Mouse (Mus musculus) activated CD4-positive, CD25-positive, alpha-beta regulatory T cell, adult 4 months (primary cell): ENCODE measurements at regions not wholly inside any gene's neighbourhood (a gene's known extent, or its start where the extent isn't known, plus 50 kb on each side); places are given as distances from the start of the nearest gene placed in this dataset.
"Not testable (repeated sequence)": the region's sequence is repeated elsewhere in the genome, so short reads cannot be mapped to it uniquely, and the experiment has no call there.

Experiments used
- ATAC-seq: one replicate; pipeline ENCODE4 v1.8.0; 2017

DNA sequence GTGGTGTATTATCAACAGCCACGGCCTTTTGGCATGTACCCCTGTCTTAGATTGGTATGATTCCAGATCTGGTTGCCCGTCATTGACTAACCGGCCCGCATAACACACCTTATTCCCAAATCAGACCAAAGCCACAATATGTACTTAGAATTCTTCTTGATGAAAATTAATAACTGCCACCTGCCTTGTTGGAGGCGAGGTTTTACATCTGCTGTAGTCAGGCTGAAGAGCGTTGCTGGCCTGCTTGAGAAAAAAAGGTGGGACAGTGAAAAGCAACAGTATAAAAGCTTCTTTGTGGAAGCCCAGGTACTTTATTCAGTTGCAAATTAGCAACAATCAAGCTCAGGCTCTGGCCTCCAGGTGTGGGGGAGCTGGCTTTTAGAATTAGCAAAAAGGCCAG is 223.6 kb upstream of the Car8 start:
- not testable (repeated sequence) for ATAC-seq

DNA sequence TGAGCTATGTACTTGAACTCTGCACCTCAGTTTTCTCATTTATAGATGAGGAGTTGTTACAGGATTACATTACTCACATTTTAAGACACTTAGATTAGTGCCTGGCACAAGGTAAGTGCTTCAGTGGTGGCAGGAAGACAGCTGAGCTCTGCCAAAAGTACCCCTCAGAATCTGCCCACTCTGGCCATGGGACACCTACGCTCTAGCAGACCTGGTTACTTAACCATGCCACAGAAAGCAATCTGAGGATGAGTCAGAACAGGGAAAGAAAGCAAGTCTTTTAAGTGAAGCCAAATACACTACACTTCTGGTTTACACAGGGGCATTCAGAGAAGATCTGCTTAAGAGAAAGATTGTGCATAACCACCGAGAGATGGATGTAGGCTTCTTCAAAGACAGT is 215.5 kb upstream of the Car8 start:
- no peak for ATAC-seq

DNA sequence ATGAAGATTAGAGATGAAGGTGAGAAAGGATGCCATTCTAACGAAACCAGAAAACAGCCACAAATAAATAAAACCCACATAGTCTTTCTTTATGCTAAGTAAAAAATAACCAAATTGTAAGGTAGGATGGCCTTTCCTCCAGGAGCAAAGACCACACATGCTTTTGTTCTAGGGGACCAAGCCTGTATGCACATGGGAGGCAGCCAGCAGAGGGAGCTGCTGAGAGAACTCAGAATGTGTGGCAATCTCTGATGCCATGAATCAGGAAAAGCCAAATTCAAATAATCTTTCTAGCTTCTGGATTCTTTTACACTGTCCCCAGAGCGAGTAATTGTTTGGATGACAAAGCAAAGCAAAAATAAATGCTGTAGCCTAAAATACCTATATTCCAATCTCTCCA is 193.6 kb upstream of the Car8 start:
- ATAC-seq = no peak

DNA sequence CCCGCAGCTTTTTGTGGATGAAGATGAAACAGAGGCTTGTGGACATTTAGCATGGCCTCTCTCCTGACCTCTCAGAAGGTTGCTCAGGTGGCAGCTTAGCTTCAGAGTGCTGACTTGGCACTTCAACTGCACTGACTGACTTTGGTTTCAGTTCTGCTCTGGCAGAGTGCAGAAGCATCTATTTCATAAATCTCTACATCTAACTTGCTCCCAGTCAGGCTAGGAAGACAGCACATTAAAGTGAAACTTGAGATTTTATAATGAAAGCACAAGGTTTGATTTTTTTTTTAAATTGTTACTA is 192.1 kb upstream of the Car8 start:
- ATAC-seq = no peak

DNA sequence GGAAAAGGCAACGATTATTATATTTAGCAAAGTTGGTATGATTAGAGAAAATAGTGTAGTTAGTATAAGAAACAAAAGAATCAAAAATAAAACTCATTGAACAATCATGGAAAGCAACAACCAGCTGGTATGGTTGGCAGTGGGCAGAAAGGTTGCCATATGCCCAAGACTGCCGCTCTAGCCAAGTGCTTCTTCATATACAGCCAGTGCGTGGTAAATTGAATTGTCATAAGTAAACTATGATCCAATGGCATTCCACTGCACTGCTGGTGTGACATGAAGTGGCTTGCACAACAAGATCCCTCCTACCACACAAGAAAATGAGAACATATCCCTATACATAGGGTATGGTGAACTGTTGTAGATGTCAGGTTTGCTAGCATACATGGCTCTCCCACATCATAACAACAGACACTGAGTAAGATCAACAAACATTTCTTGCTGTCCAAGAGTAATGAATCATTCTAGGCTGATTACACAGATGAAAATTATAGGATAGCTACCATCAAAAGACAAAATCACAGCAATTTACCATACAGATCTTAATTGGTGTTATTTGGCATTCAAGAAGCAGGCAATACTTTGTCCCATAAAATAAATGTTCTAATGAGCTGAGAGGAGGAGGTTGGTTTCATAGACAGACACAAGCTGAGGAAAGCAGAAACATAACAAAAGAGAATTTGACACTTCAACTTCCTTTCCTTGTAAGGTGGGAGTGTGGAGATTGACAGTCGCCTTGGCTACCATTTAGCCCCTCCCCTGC is 191.6 kb upstream of the Car8 start:
- ATAC-seq = no peak

DNA sequence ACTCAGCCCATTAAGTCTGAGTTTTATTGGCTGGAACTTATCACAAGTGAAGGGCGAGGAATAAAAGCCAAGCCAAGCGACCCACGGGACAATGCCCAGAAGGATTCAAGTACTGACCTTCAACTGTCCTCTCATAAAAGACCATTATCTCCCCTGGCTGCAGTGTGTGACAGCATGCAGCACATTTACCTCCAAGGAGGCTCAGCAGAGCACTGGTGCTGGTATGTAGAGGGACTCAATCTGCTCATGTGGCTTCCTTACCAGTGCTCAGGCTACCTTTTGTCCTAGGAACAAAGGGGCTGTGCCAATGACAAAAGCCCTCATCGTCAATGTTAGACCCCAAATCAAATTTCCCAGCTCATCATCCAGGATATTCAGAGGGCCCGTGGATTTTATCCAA is 190.9 kb upstream of the Car8 start:
- ATAC-seq = no peak

DNA sequence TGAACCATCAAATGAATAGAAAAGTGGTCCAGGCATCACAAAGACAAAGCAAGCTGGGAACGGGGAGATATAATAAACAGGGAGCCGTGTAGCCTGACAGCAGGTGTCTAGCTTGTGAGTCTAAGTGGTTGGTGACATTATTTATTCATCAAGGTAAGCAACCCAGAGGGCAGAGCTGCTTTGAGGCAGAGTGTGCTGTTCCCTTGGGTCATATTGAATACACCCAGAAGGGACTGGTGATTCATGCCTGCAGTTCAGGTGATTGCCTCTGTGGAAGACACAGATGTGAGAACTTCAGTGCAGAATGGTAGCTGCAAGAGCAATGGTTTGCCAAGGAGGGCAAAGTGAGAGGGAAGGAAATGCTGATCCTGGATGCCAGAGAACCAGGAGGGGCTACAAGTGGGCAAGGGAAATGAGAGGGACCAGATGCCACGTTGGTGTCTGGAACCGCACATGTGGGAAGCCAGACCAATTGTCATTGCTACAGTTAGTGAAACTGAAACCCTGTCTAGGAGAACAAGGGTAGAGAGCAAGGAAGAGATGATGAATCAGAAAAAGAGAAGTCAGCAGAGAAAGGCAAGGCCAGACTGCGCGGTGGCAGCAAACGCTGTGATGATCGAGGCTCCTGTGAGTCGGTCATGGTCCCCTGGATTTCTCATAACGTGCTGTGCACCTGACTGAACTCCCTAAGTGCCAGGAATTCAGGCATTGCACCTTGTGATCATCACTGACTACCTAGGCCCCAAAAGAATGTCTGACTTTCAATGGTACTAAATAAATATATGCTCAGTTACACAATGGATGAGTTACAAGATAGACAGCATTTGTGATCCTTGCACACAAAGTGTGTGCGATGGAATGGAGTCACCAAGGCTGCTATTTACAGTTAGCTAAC is 190.0 kb upstream of the Car8 start:
- ATAC-seq = no peak

DNA sequence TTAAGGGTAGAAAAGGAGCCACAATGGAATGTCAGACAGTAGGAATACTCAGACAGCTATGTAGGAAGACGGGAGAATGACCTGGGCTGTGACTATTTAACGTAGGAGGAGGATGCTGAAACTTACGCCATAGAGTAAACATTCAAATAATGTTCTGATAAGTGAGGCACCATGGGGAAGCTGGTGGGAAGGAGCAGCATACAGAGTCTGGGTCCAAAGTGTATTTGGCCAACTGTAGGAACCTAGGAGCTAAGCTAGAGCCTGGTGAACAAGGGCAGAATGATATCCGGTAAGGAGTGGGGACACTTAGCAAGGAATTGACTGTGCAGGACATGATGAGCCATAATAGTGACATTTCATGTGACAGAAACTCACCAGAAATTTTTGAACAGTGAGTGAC is 189.0 kb upstream of the Car8 start:
- ATAC-seq = no peak

DNA sequence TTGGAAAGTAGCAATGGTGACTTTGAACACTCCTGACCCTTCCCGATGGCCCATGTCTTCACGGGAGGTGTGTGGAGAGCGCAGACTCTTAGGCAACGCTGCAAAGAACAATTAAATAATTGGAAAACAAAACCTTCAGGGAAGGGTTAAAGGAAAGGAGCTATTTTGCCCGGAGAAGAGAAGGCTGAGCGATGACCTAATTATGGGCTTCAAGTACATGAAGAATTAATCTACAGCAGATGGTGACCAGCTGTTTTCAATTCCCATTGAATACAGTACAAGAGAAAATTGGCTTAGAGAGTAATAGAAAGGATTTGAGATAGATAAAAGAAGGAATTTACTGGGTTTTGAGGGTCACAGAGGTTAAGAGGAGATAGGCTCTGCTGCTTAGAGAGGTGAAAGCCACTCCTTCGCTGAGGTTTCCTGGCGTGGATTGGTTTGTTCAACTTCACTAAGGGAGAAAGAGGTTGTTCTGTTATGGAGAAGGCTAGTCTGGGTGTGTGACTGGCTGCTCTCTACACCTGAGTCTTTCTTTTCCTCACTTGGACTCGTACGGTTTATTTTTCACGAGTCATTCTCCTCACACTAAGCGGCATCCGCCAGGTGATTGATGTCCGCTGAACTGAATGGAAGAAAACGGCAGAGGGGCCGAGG is 184.7 kb upstream of the Car8 start:
- ATAC-seq = no peak

DNA sequence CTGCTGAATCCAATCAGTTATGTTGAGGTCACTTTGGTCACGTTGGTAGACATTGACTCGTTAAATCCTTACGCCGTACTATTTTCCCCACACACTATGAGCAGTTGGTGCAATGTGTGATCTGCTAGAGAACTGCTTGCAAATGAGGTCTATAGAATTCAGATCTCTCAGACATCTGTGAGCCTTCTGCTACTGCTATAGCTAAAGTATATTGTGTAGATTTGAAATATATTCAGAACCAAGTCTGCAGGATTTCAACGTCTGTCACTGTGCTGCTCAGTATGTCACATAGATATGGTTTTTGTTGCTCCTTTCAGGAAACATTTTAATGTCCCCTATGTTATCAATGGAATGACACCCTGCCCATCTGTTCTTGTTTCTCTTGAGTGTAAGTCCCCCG is 182.4 kb upstream of the Car8 start:
- ATAC-seq = no peak

DNA sequence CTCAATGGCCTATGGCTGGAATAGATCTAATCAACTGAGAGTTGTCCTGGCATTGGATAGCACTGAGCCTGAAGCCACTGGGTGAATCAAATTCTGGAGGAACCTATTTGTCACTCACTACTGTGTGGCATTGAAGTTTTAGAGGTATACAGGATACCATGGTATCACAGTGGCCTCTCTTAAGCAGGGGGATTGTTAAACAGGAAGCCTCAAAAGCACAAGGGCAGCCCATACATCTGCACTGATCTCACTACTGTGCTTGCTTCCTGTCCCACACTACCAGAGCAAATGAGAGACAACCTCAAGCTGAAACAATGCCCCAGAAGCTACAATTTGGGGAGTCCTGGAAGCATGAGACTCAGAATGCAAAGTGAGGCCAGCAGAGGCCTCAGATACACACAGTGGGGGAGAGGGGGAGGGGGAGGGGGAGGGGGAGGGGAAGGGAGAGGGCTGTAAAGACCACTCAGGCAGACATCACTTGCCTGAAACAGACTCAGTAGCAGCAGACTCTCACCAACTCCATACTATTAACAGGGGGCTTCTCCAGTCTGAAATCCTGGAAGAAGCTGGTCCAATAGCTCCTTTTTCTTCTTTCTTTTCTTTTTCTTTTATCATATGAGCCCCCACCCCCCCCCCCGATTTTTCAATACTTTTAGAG is 179.7 kb upstream of the Car8 start:
- ATAC-seq = no peak

DNA sequence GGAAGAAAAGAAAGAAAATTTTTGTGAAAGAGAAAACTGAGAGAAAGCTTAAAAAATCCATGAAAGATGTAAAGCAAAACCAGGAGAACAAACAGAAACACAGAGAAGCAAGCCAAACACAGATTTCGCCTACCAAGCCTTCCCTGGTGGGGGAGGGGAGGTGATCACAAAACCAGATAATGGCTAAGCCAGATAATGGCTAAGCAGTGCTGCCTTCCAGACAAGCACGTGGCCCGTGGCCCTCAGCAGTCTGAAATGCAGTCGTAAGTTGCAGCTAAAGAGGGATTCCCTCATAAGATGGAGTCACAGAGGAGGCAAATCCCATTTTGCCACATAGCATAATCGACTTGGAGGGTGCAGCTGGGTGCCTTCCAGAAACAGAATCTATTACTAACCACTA is 179.0 kb upstream of the Car8 start:
- ATAC-seq = no peak

DNA sequence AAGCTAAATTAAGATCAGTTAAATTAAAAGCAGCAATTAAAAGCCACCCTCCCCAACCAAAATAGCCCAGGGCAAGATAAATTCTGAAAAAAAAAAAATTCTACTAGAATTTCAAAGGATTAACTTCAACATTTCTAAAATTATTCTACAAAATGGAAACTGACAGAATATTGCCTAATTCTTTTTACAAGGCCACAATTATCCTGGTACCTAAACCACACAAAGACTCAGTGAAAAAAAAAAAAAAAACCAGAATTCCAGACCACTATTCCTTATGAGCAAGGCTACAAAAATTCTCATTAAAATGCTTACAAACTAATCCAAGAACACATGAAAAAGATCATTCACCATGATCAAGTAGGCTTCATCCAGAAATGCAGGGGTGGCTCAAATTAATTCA is 174.5 kb upstream of the Car8 start:
- ATAC-seq = no peak

DNA sequence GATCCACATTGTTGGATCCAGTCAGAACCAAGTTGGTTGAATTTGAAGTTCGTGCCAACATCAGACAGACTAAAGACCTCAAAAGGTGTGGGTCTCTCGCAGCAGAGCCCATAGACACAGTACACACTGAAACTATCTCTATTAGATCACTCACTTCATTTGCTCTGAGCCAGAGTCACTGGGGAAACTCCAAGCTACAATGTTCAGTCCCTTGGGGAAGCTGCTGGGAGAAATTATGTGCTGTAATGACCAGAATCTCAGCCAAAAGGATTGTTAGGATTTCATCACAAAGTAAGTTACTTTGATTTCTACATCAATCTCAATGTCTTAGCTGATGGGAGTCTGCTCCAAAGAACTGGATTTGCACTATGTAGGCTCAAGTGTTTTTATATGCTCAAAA is 161.2 kb upstream of the Car8 start:
- ATAC-seq = no peak

DNA sequence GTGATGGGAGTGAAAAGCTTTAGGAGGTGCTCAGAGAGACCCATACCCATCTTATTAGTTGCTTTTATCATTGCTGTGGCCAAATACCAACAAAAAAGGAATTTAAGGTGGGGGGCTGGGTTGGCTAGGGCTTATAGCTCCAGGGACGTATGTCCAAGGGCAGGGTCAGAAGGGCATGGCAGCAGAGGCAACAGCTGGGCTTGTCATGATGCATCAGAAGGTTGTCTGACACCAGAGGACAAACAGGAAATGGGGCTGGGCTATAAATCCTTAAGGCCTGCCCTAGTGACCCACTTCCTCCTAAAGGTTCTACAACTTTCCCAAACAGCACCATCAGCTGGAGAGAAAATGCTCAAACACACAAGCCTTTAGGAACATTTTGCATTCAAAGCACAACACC is 160.6 kb upstream of the Car8 start:
- ATAC-seq = no peak

DNA sequence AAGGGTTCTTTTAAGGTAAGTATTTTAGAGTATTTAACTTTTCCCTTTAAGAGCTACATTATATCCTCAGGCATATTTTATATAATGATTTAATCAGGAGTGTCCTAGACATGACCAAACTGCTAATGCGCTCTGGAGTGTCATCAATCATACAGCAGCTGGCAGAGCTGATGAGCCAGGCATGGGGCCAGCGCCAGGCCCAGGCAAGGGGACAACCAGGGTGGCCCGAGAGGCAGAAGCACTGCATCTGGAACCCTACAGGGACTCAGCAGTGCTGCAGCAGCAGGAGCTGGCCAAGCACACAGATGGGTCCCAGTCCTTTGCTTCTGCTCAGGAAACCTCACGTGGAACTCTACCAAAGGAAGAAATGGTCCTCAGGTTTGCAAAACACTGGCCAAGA is 160.1 kb upstream of the Car8 start:
- no peak for ATAC-seq

DNA sequence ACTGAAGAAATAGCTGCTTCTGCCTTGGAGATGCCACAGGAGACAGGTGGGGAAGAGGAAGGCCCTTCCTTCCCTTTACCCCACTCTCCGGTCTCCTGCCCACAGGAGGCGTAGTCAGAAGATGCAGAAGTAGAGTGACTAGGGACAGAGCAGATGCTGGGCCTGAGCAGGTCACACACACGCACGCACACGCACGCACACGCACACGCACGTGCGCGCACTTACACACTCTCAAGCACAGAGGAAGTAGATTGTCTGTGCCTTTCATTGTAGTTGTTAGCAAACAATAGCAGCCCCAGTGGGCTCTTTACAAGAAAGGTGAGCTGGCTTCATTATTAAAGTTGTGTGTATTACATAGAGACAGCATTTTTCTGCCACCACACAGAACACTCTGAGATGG is 144.3 kb upstream of the Car8 start:
- ATAC-seq = no peak

DNA sequence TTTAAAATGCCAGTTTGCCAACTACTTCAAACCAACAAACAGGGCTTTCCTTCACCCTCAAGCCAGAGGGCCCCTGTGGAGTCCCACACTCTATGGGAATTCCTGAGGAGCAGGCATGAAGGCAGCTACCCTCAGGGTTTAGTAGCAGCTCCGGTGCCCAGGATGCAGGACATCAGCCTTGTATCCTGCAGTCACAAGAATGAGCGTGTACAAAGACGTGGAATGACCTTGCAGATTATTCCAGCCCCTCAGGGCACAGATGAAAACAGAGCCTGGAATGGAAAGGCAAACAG is 143.2 kb upstream of the Car8 start:
- ATAC-seq = no peak

DNA sequence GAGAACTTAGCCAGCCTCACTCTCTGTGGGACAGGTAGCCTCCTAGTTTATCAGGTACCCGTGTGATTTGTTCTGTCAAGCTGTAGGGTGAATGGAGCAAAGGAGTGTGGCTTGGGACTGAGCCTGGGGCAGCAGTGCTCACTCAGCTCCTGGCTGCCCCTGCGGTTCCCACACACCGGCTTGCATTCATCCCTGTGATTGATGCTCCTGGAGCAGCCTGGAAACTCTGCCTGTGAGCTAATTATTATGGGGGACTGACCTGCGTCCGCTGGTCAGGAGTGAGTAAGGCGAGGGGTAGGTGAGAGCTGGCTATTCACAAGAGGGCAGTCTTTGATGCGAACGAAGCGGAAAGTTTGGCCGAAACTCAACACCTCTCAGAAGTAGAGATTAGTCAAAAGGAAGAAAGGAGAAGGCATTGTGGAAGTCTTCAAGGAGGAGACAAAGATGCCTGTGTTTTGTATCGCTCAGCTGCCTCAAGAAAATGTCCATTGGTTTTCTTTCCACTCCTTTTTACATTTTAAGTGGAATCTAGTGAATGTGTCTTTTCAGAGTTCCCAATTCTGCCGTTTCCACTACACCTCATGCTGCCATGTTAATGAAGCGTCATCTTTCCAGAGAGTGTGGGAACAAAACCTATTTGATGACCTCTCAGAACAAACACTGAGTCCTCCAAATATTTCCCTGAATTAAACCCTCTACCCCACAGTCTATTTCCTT is 142.7 kb upstream of the Car8 start:
- no peak for ATAC-seq

DNA sequence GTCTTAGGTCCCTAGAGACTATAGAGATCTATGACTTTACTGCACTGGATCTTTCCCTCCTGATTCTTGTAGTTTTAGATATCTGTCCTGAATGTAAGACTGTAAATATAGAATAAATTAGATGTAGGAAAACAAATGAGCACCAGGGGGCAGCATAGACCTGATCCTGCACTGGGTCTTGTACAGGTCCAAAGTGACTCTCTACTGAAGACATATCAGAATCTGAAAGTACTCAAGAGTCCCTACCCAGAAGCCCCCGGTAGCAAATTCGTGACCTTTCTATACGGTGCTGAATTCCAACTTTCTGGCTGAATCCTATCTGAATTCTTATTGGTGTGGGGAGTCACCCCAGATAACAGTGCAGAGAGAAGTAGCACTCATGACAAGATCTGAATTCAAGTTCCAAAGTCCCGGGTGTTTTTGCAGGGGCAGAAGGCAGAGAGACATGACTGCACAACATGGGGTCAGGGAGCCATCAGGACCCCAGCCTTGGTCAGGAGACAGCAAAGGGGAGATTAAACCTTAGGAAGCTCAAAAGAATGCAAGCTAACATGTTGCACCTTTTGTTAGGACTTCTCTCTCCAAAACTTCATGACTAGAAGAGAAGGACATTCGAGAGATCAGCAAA is 142.0 kb upstream of the Car8 start:
- peak; percentile 66 for ATAC-seq

DNA sequence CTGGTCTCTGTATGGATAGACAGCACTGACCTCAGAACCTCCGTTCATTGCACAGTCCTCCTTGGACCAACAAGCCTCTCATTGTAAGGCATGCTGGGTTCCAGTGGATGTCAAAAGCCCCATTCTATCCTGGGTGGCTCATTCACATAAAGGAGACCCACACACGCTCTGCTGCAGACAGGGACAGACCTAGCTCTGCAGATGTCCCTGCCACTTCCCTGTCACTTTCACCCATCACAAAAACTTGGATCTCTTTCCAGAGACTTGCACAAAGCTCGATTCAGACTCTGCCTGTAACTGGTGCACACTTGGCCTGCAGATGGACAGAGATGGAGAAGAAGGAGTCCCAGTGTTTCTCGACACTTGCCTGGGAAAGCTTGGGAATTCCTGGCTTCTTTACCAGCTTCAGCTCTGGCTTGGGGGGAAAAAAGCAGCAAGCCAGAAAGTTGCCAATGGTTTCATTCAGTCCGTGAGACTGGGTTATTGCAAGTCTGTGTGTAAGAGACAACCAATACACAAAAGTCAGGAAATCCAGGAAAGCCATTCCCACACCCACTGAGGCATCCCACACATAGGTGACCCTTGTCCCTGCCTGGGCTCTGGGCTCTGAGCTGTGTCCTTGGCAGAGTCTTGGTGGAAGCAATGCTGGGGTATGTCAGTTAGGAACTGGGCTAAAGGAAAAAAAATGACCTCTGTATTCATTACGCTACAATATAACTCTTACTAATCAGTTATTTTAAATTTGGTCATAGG is 136.1 kb upstream of the Car8 start:
- ATAC-seq = no peak

DNA sequence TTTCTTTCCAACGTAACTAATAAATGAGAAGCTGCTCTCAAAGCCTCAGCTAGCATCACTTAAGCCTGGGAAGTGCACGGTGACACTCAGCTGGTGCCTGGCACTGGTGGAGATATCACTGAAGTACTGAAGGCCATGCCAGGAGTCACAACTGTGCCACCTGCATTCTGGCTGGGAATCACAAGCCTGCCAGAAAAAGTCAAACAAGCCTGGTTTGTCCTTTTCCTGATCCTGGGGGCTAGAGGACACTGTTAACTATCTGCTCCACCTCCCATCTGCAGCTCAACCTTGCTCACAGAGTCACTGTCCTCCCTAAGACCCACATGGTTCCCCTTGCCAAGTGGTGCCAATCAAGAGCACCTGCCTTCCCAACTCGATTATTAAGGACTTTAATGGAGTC is 135.2 kb upstream of the Car8 start:
- no peak for ATAC-seq
